ENCODE assay signal across 13 mouse cellular contexts in genomic region chr12:52925448-52925847, GRCm38 (mm10).
"Had no signal": no experiment of that assay in that cellular context is flagged by ENCODE, and none has a peak within 500 bp of the region (broad histone marks: within the 10 kb centered on the region; RNA-seq: fewer than 3 reads in every experiment).

No protein-coding gene starts in this region.

- H3K27me3 ChIP-seq: intestine, embryonic 15.5 days; liver, embryonic 15.5 days; midbrain, embryonic 13.5 days; stomach, embryonic 15.5 days had no signal

- H3K4me3 ChIP-seq: intestine, embryonic 15.5 days; limb, embryonic 13.5 days; liver, embryonic 15.5 days; midbrain, embryonic 13.5 days; stomach, embryonic 15.5 days had no signal

- H3K4me2 ChIP-seq: intestine, embryonic 15.5 days; limb, embryonic 13.5 days; liver, embryonic 11.5 days; liver, embryonic 15.5 days; midbrain, embryonic 13.5 days; stomach, embryonic 15.5 days had no signal

- H3K36me3 ChIP-seq: intestine, embryonic 15.5 days; limb, embryonic 13.5 days; liver, embryonic 15.5 days; midbrain, embryonic 13.5 days; stomach, embryonic 15.5 days had no signal

- DNase-seq: kidney, adult 18-20 months; lung, adult 2 months; lung, postnatal 36 days; right cerebral cortex, postnatal 4 days; spleen, adult 18-20 months; thymus, postnatal 36 days had no signal

- H3K4me1 ChIP-seq: liver, embryonic 15.5 days; stomach, embryonic 15.5 days had no signal

- H3K9ac ChIP-seq: intestine, embryonic 15.5 days; limb, embryonic 13.5 days; liver, embryonic 15.5 days; midbrain, embryonic 13.5 days; stomach, embryonic 15.5 days had no signal

- ATAC-seq: intestine, embryonic 15.5 days; lung, postnatal 0 days; midbrain, embryonic 13.5 days had no signal

- H3K9me3 ChIP-seq: intestine, embryonic 15.5 days; limb, embryonic 13.5 days; liver, embryonic 15.5 days; midbrain, embryonic 13.5 days; stomach, embryonic 15.5 days had no signal

- H3K27ac ChIP-seq: intestine, embryonic 15.5 days; limb, embryonic 13.5 days; liver, embryonic 15.5 days; midbrain, embryonic 13.5 days; stomach, embryonic 15.5 days had no signal
